Comparison of ENCODE assay signal across 24 mouse cellular contexts in genomic region chr9:95679966-95680365, GRCm38 (mm10). TPM values are rescaled to one million over a fixed set of nuclear protein-coding genes. Genes with fewer than 3 reads are reported as not detected.
A peak's percentile ranks its signal among the peaks of the same experiment; 100 is the strongest.
DNase-seq lines count a peak whose midpoint lies in the region; ATAC-seq and TF ChIP-seq lines count a peak whose summit lies in the region.
"Had no signal": no experiment of that assay in that cellular context is flagged by ENCODE, and none has a peak within 500 bp of the region (broad histone marks: within the 10 kb centered on the region; RNA-seq: fewer than 3 reads in every experiment).

No protein-coding gene starts in this region.

- H3K27ac ChIP-seq in gastrocnemius, adult 2 months: peak overlapping the region; percentile 46; the same call in 1 of the 2 replicates
- peak overlapping the region; percentile 24; the same call in 1 of the 2 replicates for H3K27ac ChIP-seq in lung, embryonic 15.5 days
- H3K27ac ChIP-seq: forebrain, embryonic 10.5 days; forebrain, embryonic 13.5 days; heart, embryonic 15.5 days; hindbrain, embryonic 10.5 days; hindbrain, embryonic 13.5 days had no signal

- no peak overlapping the region for H3K4me3 ChIP-seq in gastrocnemius, adult 2 months
- H3K4me3 ChIP-seq in lung, embryonic 15.5 days: no peak overlapping the region
- H3K4me3 ChIP-seq: forebrain, embryonic 10.5 days; forebrain, embryonic 13.5 days; heart, embryonic 12.5 days; heart, embryonic 15.5 days; hindbrain, embryonic 10.5 days; hindbrain, embryonic 13.5 days had no signal

- TF ChIP-seq CTCF in gastrocnemius, adult 2 months (IDR thresholded peaks at IDR 0.05): no peak

- ATAC-seq in lung, embryonic 15.5 days (ENCODE audit: borderline replicate concordance, extremely low read depth, low FRiP score, low TSS enrichment): no peak
- ATAC-seq in cerebellum, adult (ENCODE audit: insufficient number of reproducible peaks, low FRiP score, low TSS enrichment): no peak
- ATAC-seq: activated CD4-positive, CD25-positive, alpha-beta regulatory T cell, adult 4 months; forebrain, embryonic 13.5 days; forebrain, embryonic 16.5 days; hindbrain, embryonic 16.5 days had no signal

- intact Hi-C loops in gastrocnemius, adult 2 months (cut with DNase I): no loop called here

- peaks cover 12% of the 10 kb centered on the region for H3K4me1 ChIP-seq in lung, embryonic 15.5 days
- H3K4me1 ChIP-seq: heart, embryonic 12.5 days; hindbrain, embryonic 10.5 days; hindbrain, embryonic 13.5 days had no signal

- H3K9ac ChIP-seq in lung, embryonic 15.5 days: no peak overlapping the region
- H3K9ac ChIP-seq: forebrain, embryonic 13.5 days; heart, embryonic 12.5 days; heart, embryonic 15.5 days; hindbrain, embryonic 13.5 days had no signal

- no peaks in the 10 kb centered on the region for H3K36me3 ChIP-seq in lung, embryonic 15.5 days
- H3K36me3 ChIP-seq: forebrain, embryonic 10.5 days; heart, embryonic 12.5 days; heart, embryonic 15.5 days; hindbrain, embryonic 10.5 days; hindbrain, embryonic 13.5 days had no signal

- no peak for DNase-seq in gastrocnemius, adult 2 months
- no peak for DNase-seq in gastrocnemius, adult 8-10 months (ENCODE audit: low spot score in 2 of 2)
- DNase-seq in lung, postnatal 4 days: no peak
- peak; percentile 26 for DNase-seq in lung, postnatal 10 days
- DNase-seq: adrenal gland, adult 8-10 months; adrenal gland, postnatal 25 days; cerebellum, adult 18-20 months; cerebellum, adult 9-10 months; cerebellum, postnatal 14 days; gastrocnemius, postnatal 25 days; heart, adult 18-20 months; heart, postnatal 10 days; heart, postnatal 36 days had no signal

- H3K27me3 ChIP-seq in lung, embryonic 15.5 days: no peaks in the 10 kb centered on the region
- H3K27me3 ChIP-seq: forebrain, embryonic 13.5 days; heart, embryonic 12.5 days; heart, embryonic 15.5 days; hindbrain, embryonic 13.5 days had no signal

- peak overlapping the region; percentile 6; the same call in 1 of the 2 replicates for H3K4me2 ChIP-seq in lung, embryonic 15.5 days
- H3K4me2 ChIP-seq: forebrain, embryonic 13.5 days; heart, embryonic 12.5 days; heart, embryonic 15.5 days; hindbrain, embryonic 13.5 days had no signal

- 29% methylated on average over 7 of the region's 7 CpGs for WGBS in lung, embryonic 15.5 days

- H3K9me3 ChIP-seq in lung, embryonic 15.5 days: no peaks in the 10 kb centered on the region
- H3K9me3 ChIP-seq: forebrain, embryonic 10.5 days; forebrain, embryonic 13.5 days; heart, embryonic 12.5 days; heart, embryonic 15.5 days; hindbrain, embryonic 10.5 days; hindbrain, embryonic 13.5 days had no signal

RNA-seq across cellular contexts. Expression of gene Pcolce2, which starts 42.6 kb away (rescaled TPM):
- 10 to 100 TPM in 1 of 2 experiments, 1 to 10 TPM in 1; 8.2 to 13.7 TPM for total RNA-seq in gastrocnemius, adult 2 months (2021)
- total RNA-seq in gastrocnemius, adult 8-10 months (2022): 1 to 10 TPM; 2.9 to 6.4 (median 5.8) TPM
- 8.0 and 8.3 TPM in 2 replicates for polyA plus RNA-seq in lung, embryonic 15.5 days (2015; fragmentation: Nextera tagmentation; extraction: Ambion mirVana)
